Mouse (Mus musculus) kidney, adult 2 months (tissue): ENCODE results near the gene Dtx1.

Experiments used
- CTCF ChIP-seq: fragments of 200-500 bp; conservative IDR thresholded peaks from 2 replicates; pipeline ENCODE4 v1.5.1; 2011; ENCODE audit warnings: low read depth, mild to moderate bottlenecking, control low read depth, low read length, moderate library complexity, mixed read lengths; ENCODE audit not compliant: insufficient read depth, insufficient read length
- POLR2A ChIP-seq: fragments of 200-500 bp; IDR thresholded peaks from one replicate; pipeline ENCODE4 v1.6.1; 2011; ENCODE audit warnings: low read depth, low read length, control low read depth

- TF ChIP-seq CTCF (no peak), POLR2A (no peak)
These were observed 5.2 kb downstream of the Dtx1 start for GRCm38 (mm10) chr5:120706541-120706940.
